In genomic region chr19:36733191-36733943, GRCm38 (mm10) we compare ENCODE assay signal across 21 mouse cellular contexts. TPM values are rescaled to one million over a fixed set of nuclear protein-coding genes. Genes with fewer than 3 reads are reported as not detected.
DNase-seq lines count a peak whose midpoint lies in the region; ATAC-seq and TF ChIP-seq lines count a peak whose summit lies in the region.
"Had no signal": no experiment of that assay in that cellular context is flagged by ENCODE, and none has a peak within 500 bp of the region (broad histone marks: within the 10 kb centered on the region; RNA-seq: fewer than 3 reads in every experiment).

No protein-coding gene starts in this region.

- H3K27me3 ChIP-seq in hindbrain, embryonic 15.5 days: no peaks in the 10 kb centered on the region
- no peaks in the 10 kb centered on the region for H3K27me3 ChIP-seq in hindbrain, embryonic 13.5 days
- H3K27me3 ChIP-seq in lung, embryonic 14.5 days (ENCODE audit: insufficient read depth, low read length): no peaks in the 10 kb centered on the region
- H3K27me3 ChIP-seq: CH12.LX; embryonic facial prominence, embryonic 15.5 days had no signal

- ATAC-seq in hindbrain, embryonic 15.5 days (ENCODE audit: low FRiP score, low read depth): no peak
- no peak for ATAC-seq in hindbrain, embryonic 13.5 days (ENCODE audit: low FRiP score)
- no peak for ATAC-seq in lung, embryonic 14.5 days (ENCODE audit: insufficient read depth)
- 0 out of 2 replicates have a peak, but pooled peaks have one; percentile 30 for ATAC-seq in granulocyte monocyte progenitor cell, adult 5-6 weeks (replicated peaks; ENCODE audit: poor library complexity, severe bottlenecking)
- ATAC-seq: forebrain, postnatal 0 days; inflammation-experienced regulatory T-cells, adult 6 months had no signal

- DNase-seq in heart, adult 11 months: peak; percentile 87
- no peak for DNase-seq in heart, postnatal 36 days
- DNase-seq in lung, embryonic 14.5 days: no peak
- DNase-seq in lung, postnatal 4 days: no peak
- DNase-seq in urinary bladder, postnatal 36 days (ENCODE audit: low spot score in 2 of 2): no peak
- DNase-seq: adrenal gland, postnatal 25 days; cerebellum, adult 11-12 months; cerebellum, postnatal 25 days; forebrain, postnatal 0 days; kidney, adult 2 months; kidney, postnatal 10 days; left cerebral cortex, postnatal 4 days; liver had no signal

- H3K4me3 ChIP-seq in hindbrain, embryonic 15.5 days: no peak overlapping the region
- H3K4me3 ChIP-seq in hindbrain, embryonic 13.5 days: no peak overlapping the region
- H3K4me3 ChIP-seq in lung, embryonic 14.5 days (ENCODE audit: low read depth, low read length): no peak overlapping the region; the same call in 1 of the 2 replicates
- H3K4me3 ChIP-seq: embryonic facial prominence, embryonic 15.5 days; midbrain, embryonic 10.5 days had no signal

- H3K9me3 ChIP-seq in hindbrain, embryonic 15.5 days: no peaks in the 10 kb centered on the region
- no peaks in the 10 kb centered on the region for H3K9me3 ChIP-seq in hindbrain, embryonic 13.5 days
- no peaks in the 10 kb centered on the region for H3K9me3 ChIP-seq in lung, embryonic 14.5 days (ENCODE audit: low read depth, low read length)
- H3K9me3 ChIP-seq: embryonic facial prominence, embryonic 15.5 days; midbrain, embryonic 10.5 days had no signal

- TF ChIP-seq CTCF in lung, embryonic 14.5 days (IDR thresholded peaks at IDR 0.05; ENCODE audit: low read depth): no peak

- peak overlapping the region; percentile 92 for H3K4me2 ChIP-seq in hindbrain, embryonic 15.5 days
- no peak overlapping the region for H3K4me2 ChIP-seq in hindbrain, embryonic 13.5 days
- peak overlapping the region; percentile 67 for H3K4me2 ChIP-seq in lung, embryonic 14.5 days
- H3K4me2 ChIP-seq: embryonic facial prominence, embryonic 15.5 days had no signal

- no peaks in the 10 kb centered on the region for H3K36me3 ChIP-seq in hindbrain, embryonic 15.5 days
- H3K36me3 ChIP-seq in hindbrain, embryonic 13.5 days: peaks cover 8% of the 10 kb centered on the region; the same call in 1 of the 2 replicates
- peaks cover 38% of the 10 kb centered on the region for H3K36me3 ChIP-seq in lung, embryonic 14.5 days (ENCODE audit: insufficient read depth)

- H3K4me1 ChIP-seq in hindbrain, embryonic 15.5 days (replicated peaks): peaks cover 10% of the 10 kb centered on the region; the same call in 1 of the 2 replicates
- H3K4me1 ChIP-seq in hindbrain, embryonic 13.5 days (replicated peaks): 0 out of 2 replicates have a peak, but pooled peaks cover 9% of the 10 kb centered on the region
- peaks cover 10% of the 10 kb centered on the region for H3K4me1 ChIP-seq in lung, embryonic 14.5 days (ENCODE audit: insufficient read depth)

- no peak overlapping the region for H3K27ac ChIP-seq in hindbrain, embryonic 15.5 days (replicated peaks)
- no peak overlapping the region for H3K27ac ChIP-seq in hindbrain, embryonic 13.5 days
- H3K27ac ChIP-seq in lung, embryonic 14.5 days (ENCODE audit: low read depth): peak overlapping the region; percentile 58; the same call in 1 of the 2 replicates
- H3K27ac ChIP-seq: embryonic facial prominence, embryonic 15.5 days; midbrain, embryonic 10.5 days had no signal

- H3K9ac ChIP-seq in hindbrain, embryonic 15.5 days: no peak overlapping the region
- no peak overlapping the region for H3K9ac ChIP-seq in hindbrain, embryonic 13.5 days
- H3K9ac ChIP-seq in lung, embryonic 14.5 days: no peak overlapping the region
- H3K9ac ChIP-seq: embryonic facial prominence, embryonic 15.5 days; forebrain, postnatal 0 days had no signal

- WGBS in hindbrain, embryonic 15.5 days: 96% methylated on average over 16 of the region's 16 CpGs
- WGBS in hindbrain, embryonic 13.5 days: 96% methylated on average over 16 of the region's 16 CpGs
- 91% methylated on average over 16 of the region's 16 CpGs for WGBS in lung, embryonic 14.5 days

- intact Hi-C loops in heart, postnatal 36 days (cut with DNase I): no loop called here

RNA-seq across cellular contexts. Expression of gene Ppp1r3c, which starts 3.1 kb away (rescaled TPM):
- 100 to 1,000 TPM in 1 of 2 experiments, 10 to 100 TPM in 1; 65.8 to 116 TPM for total RNA-seq in heart, postnatal 36 days (2021)
- 23.2 and 25.6 TPM in 2 replicates for polyA plus RNA-seq in hindbrain, embryonic 15.5 days (2015; fragmentation: Nextera tagmentation; extraction: Ambion mirVana)
- polyA plus RNA-seq in hindbrain, embryonic 13.5 days (2015; fragmentation: Nextera tagmentation; extraction: Ambion mirVana): 16.1 and 17.0 TPM in 2 replicates
- polyA plus RNA-seq in lung, embryonic 14.5 days (2014; fragmentation: Nextera tagmentation; extraction: Ambion mirVana): 67.5 and 80.9 TPM in 2 replicates
- total RNA-seq in granulocyte monocyte progenitor cell, adult 5-6 weeks (2014; fragmentation: Nextera tagmentation): not detected in 2 replicates
- total RNA-seq in granulocyte monocyte progenitor cell, adult 5-6 weeks (2017): not detected in 2 replicates
- total RNA-seq: CH12.LX, MEL had no signal
- polyA plus RNA-seq: inflammation-experienced regulatory T-cells, adult 6 months had no signal
